Mouse (Mus musculus) megakaryocyte, embryonic 14.5 days (primary cell): ENCODE measurements at regions not wholly inside any gene's neighbourhood (a gene's known extent, or its start where the extent isn't known, plus 50 kb on each side); places are given as distances from the start of the nearest gene placed in this dataset.
"Not testable (repeated sequence)": the region's sequence is repeated elsewhere in the genome, so short reads cannot be mapped to it uniquely, and the experiment has no call there.

ENCODE experiments used
- FLI1 ChIP-seq: IDR thresholded peaks from 2 replicates; pipeline ENCODE4 v1.6.1; 2012; ENCODE audit warnings: low read length, inconsistent platforms, mixed read lengths
- GATA1 ChIP-seq: IDR thresholded peaks from 3 replicates; pipeline ENCODE4 v1.6.1; 2012; ENCODE audit warnings: mixed read lengths, low read length, inconsistent platforms, borderline replicate concordance

- not testable (repeated sequence) for TF ChIP-seq GATA1, FLI1
Measured at GRCm38 (mm10) chr7:73656424-73656795, 83.7 kb upstream of the Fam174b start.
